Mouse (Mus musculus): ENCODE measurements around the gene Dolk. TPM values are rescaled to one million over a fixed set of nuclear protein-coding genes. Genes with fewer than 3 reads are reported as not detected.
A peak's percentile ranks its signal among the peaks of the same experiment; 100 is the strongest.

Gene Dolk
- polyA plus RNA-seq, 1 experiment from 2014 or later, result 26.9 TPM

- Histone ChIP-seq H3K4me3 (no peak overlapping the region), H3K36me3 (peaks cover 67% of the 10 kb centered on the region), H3K4me2 (no peak overlapping the region), H3K9ac (no peak overlapping the region), H3K27me3 (no peaks in the 10 kb centered on the region), H3K9me3 (replicated peaks) (no peaks in the 10 kb centered on the region), H3K4me1 (replicated peaks) (no peaks in the 10 kb centered on the region), H3K27ac (no peak overlapping the region)
- ATAC-seq (replicated peaks; ENCODE audit: insufficient number of reproducible peaks, insufficient read depth, low FRiP score, low read depth), result no peak
- whole genome bisulfite sequencing, result 85% methylated on average over 5 of the region's 5 CpGs
Observed at GRCm38 (mm10) chr2:30299966-30300365, 13.8 kb upstream of the Dolk start.

GRCm38 (mm10) chr2:30299525-30299924 lies 13.4 kb upstream of the Dolk start:
- ATAC-seq (replicated peaks; ENCODE audit: insufficient number of reproducible peaks, insufficient read depth, low FRiP score, low read depth), result no peak
- Histone ChIP-seq H3K4me2 (no peak overlapping the region), H3K36me3 (peaks cover 63% of the 10 kb centered on the region), H3K4me1 (replicated peaks) (no peaks in the 10 kb centered on the region), H3K27me3 (no peaks in the 10 kb centered on the region), H3K9me3 (replicated peaks) (no peaks in the 10 kb centered on the region), H3K27ac (no peak overlapping the region), H3K4me3 (no peak overlapping the region), H3K9ac (no peak overlapping the region)
- 72% methylated on average over 3 of the region's 3 CpGs for WGBS

GRCm38 (mm10) chr2:30287027-30287373 lies 866 bp upstream of the Dolk start:
- peaks cover 19% of the 10 kb centered on the region for H3K4me1 ChIP-seq (replicated peaks)
- no peaks in the 10 kb centered on the region for H3K36me3 ChIP-seq
- no peaks in the 10 kb centered on the region for H3K27me3 ChIP-seq
- ATAC-seq (replicated peaks; ENCODE audit: insufficient number of reproducible peaks, insufficient read depth, low FRiP score, low read depth), result no peak
- H3K4me3 ChIP-seq, result peak overlapping the region; percentile 91
- 0% methylated on average over 10 of the region's 10 CpGs for WGBS
- peak overlapping the region; percentile 85 for H3K4me2 ChIP-seq
- no peaks in the 10 kb centered on the region for H3K9me3 ChIP-seq (replicated peaks)
- peak overlapping the region; percentile 76 for H3K27ac ChIP-seq
- H3K9ac ChIP-seq, result peak overlapping the region; percentile 89

DNA sequence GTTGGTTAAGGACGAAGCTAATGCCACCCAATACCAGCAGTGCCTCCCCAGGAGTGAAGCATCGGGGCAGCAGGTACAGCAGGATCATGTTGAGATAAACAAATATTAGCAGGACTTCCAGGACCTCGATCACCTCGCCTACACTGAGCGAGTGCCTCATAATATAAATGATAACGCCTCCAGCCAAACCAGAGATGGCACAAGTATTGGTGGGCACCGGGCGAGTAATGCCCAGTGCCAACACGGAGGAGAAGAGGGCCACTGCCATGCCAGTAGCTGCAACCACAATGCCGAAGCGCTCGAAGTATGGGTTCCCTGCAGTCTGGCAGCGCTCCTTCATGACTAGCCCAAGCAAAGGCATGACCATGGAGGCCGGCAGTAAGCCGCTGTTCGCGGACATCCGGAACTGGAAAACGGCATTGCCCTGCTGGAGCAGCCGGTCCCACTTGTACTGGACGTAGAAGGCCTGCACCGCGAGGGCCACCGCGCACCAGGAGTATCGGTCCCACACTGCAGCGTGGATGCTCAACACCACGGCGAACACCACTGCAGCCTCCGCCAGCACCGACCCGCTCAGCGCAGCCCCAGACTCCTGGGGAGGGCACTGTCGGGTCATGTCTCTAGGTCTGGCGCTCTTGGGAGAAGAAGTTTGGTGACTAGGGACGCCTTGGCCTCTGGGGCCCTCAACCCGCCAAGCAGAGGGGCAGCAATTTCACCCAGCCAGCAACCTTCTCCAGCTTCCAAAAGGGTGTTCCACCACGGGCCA lies 535 bp downstream of the Dolk start:
- peak overlapping the region; percentile 67 for H3K27ac ChIP-seq
- no peaks in the 10 kb centered on the region for H3K36me3 ChIP-seq
- no peaks in the 10 kb centered on the region for H3K9me3 ChIP-seq (replicated peaks)
- peak overlapping the region; percentile 91 for H3K4me3 ChIP-seq
- 12% methylated on average over 38 of the region's 38 CpGs for WGBS
- H3K4me1 ChIP-seq (replicated peaks), result peaks cover 19% of the 10 kb centered on the region
- peak; percentile 45 for ATAC-seq (replicated peaks; ENCODE audit: insufficient number of reproducible peaks, insufficient read depth, low FRiP score, low read depth)
- no peaks in the 10 kb centered on the region for H3K27me3 ChIP-seq
- H3K9ac ChIP-seq, result peak overlapping the region; percentile 89
- H3K4me2 ChIP-seq, result peak overlapping the region; percentile 85

DNA sequence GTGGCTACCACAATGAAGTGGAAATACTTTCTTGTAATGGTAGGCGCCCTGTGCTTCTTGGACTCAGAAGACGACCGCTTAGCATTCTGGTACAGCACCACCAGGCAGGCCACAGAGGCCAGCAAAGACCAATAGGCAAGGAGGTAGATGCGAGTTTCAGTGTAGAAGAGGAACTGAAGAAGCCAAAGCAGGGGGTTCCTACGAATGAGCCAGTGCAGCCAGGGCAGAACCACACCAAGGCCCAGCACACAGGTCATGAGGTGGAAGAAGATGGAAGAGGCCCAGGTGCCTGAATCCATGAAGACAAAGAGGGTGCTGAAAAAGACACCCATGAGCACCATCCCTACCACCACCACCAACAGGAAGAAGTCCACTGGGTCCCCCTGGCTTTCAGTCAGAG lies 1.1 kb downstream of the Dolk start:
- Histone ChIP-seq H3K4me2 (peak overlapping the region; percentile 85), H3K27me3 (no peaks in the 10 kb centered on the region), H3K4me1 (replicated peaks) (peaks cover 19% of the 10 kb centered on the region), H3K36me3 (no peaks in the 10 kb centered on the region), H3K27ac (no peak overlapping the region), H3K9ac (no peak overlapping the region), H3K4me3 (peak overlapping the region; percentile 91), H3K9me3 (replicated peaks) (no peaks in the 10 kb centered on the region)
- no peak for ATAC-seq (replicated peaks; ENCODE audit: insufficient number of reproducible peaks, insufficient read depth, low FRiP score, low read depth)
- WGBS, result 86% methylated on average over 5 of the region's 5 CpGs

DNA sequence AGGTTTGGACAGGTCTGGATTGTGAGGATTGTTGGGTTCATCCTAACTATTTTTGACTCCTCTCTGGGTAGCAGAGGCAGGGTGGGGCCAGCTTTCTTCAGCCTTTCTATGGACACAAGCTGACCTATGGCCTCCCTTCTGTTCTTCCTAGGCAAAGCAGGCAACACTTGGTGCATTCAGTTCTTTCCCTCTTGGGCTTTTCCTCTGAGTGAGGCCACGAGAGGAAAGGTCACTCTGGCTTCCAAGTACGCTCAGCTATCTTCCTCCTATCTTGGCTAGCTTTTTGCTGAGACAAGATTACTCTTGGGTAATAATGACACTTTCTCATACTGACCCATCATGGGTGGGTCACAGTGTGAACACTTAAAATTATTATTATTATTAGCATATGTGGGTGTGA lies 2.9 kb downstream of the Dolk start:
- ATAC-seq (replicated peaks; ENCODE audit: insufficient number of reproducible peaks, insufficient read depth, low FRiP score, low read depth), result no peak
- no peaks in the 10 kb centered on the region for H3K36me3 ChIP-seq
- no peak overlapping the region for H3K27ac ChIP-seq
- H3K4me2 ChIP-seq, result no peak overlapping the region
- WGBS, result 87% methylated on average over 2 of the region's 2 CpGs
- peaks cover 19% of the 10 kb centered on the region for H3K4me1 ChIP-seq (replicated peaks)
- H3K9ac ChIP-seq, result no peak overlapping the region
- H3K27me3 ChIP-seq, result no peaks in the 10 kb centered on the region
- H3K9me3 ChIP-seq (replicated peaks), result no peaks in the 10 kb centered on the region
- H3K4me3 ChIP-seq, result no peak overlapping the region

- WGBS, result 72% methylated on average over 3 of the region's 3 CpGs
- no peak for ATAC-seq (replicated peaks; ENCODE audit: insufficient number of reproducible peaks, insufficient read depth, low FRiP score, low read depth)
- no peak overlapping the region for H3K4me2 ChIP-seq
Observed at GRCm38 (mm10) chr2:30281651-30282050, 4.5 kb downstream of the Dolk start.

DNA sequence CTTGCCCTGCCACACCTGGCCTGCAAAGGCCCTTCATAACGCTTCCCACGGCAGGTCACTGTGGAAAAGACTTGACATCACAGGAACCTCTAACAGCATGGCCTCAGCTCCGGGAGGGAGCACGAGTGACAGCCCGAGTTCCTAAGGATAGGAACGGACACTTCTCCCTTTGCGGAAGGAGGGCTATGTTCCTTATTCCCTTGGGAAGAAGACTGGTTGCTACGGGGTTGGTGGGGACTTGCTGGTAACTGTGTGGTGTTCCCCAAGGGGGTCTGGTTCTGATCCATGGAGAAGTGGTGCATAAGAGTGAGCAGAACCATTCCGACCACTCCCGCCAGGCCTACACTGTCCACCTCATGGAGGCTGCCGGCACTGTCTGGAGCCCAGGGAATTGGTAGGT lies 5.4 kb downstream of the Dolk start, which contains the start of gene Gm28038:
Gm28038 (plus strand) TSS at position 301 of the 400 bp plus-strand sequence.
- H3K9me3 ChIP-seq (replicated peaks), result no peaks in the 10 kb centered on the region
- no peak within 1 kb of the TSS for H3K4me3 ChIP-seq
- no peak for ATAC-seq (replicated peaks; ENCODE audit: insufficient number of reproducible peaks, insufficient read depth, low FRiP score, low read depth)
- no peak within 1 kb of the TSS for H3K27ac ChIP-seq
- H3K9ac ChIP-seq, result no peak within 1 kb of the TSS
- WGBS, result 93% methylated on average over 11 of the region's 11 CpGs
- H3K27me3 ChIP-seq, result no peaks in the 10 kb centered on the region
- no peak within 1 kb of the TSS for H3K4me2 ChIP-seq
- H3K36me3 ChIP-seq, result peaks cover 5% of the 10 kb centered on the region; the same call in 1 of the 2 replicates
- peaks cover 8% of the 10 kb centered on the region for H3K4me1 ChIP-seq (replicated peaks)

More at GRCm38 (mm10) chr2:30281651-30282050, 4.5 kb downstream of the Dolk start:
- Histone ChIP-seq H3K4me1 (replicated peaks) (peaks cover 8% of the 10 kb centered on the region), H3K27me3 (no peaks in the 10 kb centered on the region), H3K9ac (no peak overlapping the region), H3K9me3 (replicated peaks) (no peaks in the 10 kb centered on the region), H3K27ac (no peak overlapping the region), H3K36me3 (peaks cover 5% of the 10 kb centered on the region; the same call in 1 of the 2 replicates), H3K4me3 (no peak overlapping the region)

GRCm38 (mm10) chr2:30270134-30270533 lies 16.0 kb downstream of the Dolk start:
- peak; percentile 78 for ATAC-seq (replicated peaks; ENCODE audit: insufficient number of reproducible peaks, insufficient read depth, low FRiP score, low read depth)
- no peak overlapping the region for H3K4me3 ChIP-seq
- WGBS, result 10% methylated on average over 1 of the region's 1 CpGs
- no peaks in the 10 kb centered on the region for H3K36me3 ChIP-seq
- H3K27ac ChIP-seq, result peak overlapping the region; percentile 60
- H3K27me3 ChIP-seq, result no peaks in the 10 kb centered on the region
- H3K9me3 ChIP-seq (replicated peaks), result no peaks in the 10 kb centered on the region
- H3K4me2 ChIP-seq, result no peak overlapping the region
- H3K9ac ChIP-seq, result no peak overlapping the region
- H3K4me1 ChIP-seq (replicated peaks), result peaks cover 31% of the 10 kb centered on the region

- no peak overlapping the region for H3K9ac ChIP-seq
- H3K27me3 ChIP-seq, result no peaks in the 10 kb centered on the region
- WGBS, result 78% methylated on average over 17 of the region's 17 CpGs
- H3K9me3 ChIP-seq (replicated peaks), result no peaks in the 10 kb centered on the region
- no peaks in the 10 kb centered on the region for H3K36me3 ChIP-seq
- peak overlapping the region; percentile 60 for H3K27ac ChIP-seq
- no peak overlapping the region for H3K4me3 ChIP-seq
- H3K4me1 ChIP-seq (replicated peaks), result peaks cover 38% of the 10 kb centered on the region
- H3K4me2 ChIP-seq, result no peak overlapping the region
- no peak for ATAC-seq (replicated peaks; ENCODE audit: insufficient number of reproducible peaks, insufficient read depth, low FRiP score, low read depth)
Observed at GRCm38 (mm10) chr2:30269241-30269990, 16.7 kb downstream of the Dolk start.

DNA sequence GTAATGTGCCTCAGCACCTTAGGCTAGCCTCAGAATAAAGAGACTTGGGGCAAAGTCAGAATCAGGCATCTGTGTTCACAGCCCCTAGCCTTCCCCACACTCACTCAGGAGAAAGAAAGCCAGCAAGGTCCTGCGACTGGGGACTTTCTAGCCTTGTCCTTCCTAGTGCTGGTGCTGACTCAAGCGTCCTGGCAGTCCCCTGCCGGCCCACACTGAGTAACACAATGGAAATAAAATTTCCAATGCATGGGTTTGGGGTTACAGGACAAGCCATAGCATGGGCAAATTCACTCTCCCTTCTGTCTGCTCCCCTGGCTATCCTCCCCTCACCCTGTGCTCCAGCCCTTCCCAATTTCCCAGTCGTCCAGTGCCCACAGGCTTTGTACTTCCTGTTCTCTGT lies 17.8 kb downstream of the Dolk start:
- Histone ChIP-seq H3K9ac (no peak overlapping the region), H3K27me3 (no peaks in the 10 kb centered on the region), H3K27ac (0 out of 2 replicates have a peak overlapping the region, but pooled peaks have one; percentile 16), H3K4me2 (no peak overlapping the region), H3K4me3 (no peak overlapping the region), H3K4me1 (replicated peaks) (peaks cover 49% of the 10 kb centered on the region), H3K36me3 (peaks cover 10% of the 10 kb centered on the region; the same call in 1 of the 2 replicates), H3K9me3 (replicated peaks) (no peaks in the 10 kb centered on the region)
- no peak for ATAC-seq (replicated peaks; ENCODE audit: insufficient number of reproducible peaks, insufficient read depth, low FRiP score, low read depth)
- 49% methylated on average over 4 of the region's 4 CpGs for WGBS
